Mouse (Mus musculus) layer of hippocampus, adult 18-20 months (tissue): ENCODE results near the gene Usp6nl. TPM values are rescaled to one million over a fixed set of nuclear protein-coding genes. Genes with fewer than 3 reads are reported as not detected.

Experiments
- DNase-seq, 2 experiments: peaks; one replicate each; pipeline ENCODE4 v3.0.0; 2022; ENCODE audit warnings: low spot score in 2 of 2
- total RNA-seq, 2 experiments: library from RNA; stranded (reverse); gene quantifications; 2 replicates each; pipeline ENCODE4 v1.2.3; 2021

Gene Usp6nl
- total RNA-seq, 2 experiments from 2014 or later = 11.8 to 12.5 TPM

- no peak for DNase-seq
These were observed 44.5 kb downstream of the Usp6nl start for GRCm38 (mm10) chr2:6366973-6367372.

DNA sequence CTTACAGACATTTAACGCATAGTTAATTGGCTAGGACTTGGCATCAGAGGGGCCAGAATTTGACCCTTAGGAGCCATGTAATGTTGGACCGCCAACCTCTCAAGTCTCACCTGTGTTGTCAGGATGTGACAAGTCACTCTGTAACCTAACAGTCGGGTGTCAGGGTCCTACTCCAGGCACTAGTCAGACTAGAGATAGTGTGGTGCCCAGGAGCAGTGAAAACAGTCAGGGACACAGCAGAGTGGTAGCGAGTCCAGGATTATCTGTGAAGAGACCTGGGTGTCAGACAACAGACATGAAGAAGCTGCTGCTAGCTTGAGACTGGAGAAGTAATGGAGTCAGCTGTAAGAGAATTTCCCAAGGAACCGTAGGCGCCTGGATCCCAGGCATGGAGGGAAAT lies 45.0 kb downstream of the Usp6nl start:
- no peak for DNase-seq

DNA sequence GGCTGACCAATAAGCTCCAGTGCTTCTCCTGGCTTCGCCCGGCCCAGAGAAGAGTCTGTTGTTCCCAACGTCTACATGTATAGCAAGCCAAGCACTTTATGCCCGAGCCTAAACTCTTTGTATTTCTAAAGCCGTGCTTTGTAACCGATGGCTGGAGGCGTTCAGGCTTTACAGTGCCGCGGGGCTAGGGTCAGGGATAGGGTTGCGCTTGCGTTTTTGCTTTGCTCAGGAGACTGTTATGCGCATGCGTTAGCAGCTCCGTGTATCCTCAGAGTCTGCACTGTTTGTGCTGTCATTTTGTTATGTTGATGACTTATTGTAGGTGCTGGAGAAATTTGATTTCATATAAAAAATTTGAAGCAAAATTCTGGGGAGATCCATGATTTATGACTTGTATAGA lies 51.7 kb downstream of the Usp6nl start:
- DNase-seq = no peak

GRCm38 (mm10) chr2:6376071-6376470 lies 53.6 kb downstream of the Usp6nl start:
- DNase-seq = no peak

- no peak for DNase-seq
These were observed 54.5 kb downstream of the Usp6nl start for GRCm38 (mm10) chr2:6376941-6377340.

- no peak for DNase-seq
These were observed 56.2 kb downstream of the Usp6nl start for GRCm38 (mm10) chr2:6378590-6379205.

DNA sequence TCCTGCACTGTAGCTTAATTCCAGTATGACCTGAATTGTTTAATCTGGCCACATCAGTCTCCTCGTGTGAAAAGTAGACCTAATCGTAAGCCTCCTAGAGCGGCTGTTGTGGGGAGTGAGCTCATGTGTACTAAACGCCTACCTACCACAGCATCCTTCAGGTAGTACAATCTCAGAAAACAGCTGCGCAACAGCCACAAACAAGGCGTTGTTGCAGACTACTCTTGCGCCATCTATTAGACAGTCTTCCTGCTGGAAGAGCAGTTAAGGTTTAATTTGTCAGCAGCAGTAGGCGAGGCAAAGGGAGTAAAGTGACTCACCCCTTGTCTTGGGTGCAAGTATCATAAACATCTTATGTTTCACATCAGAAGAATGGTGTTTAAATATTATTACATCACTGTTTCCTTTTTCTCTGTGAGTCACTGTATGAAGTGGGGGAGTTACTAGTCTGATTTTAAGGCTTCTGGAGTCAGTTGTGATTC lies 57.3 kb downstream of the Usp6nl start:
- DNase-seq = no peak

- no peak for DNase-seq
These were observed 57.9 kb downstream of the Usp6nl start for GRCm38 (mm10) chr2:6380401-6380800.

GRCm38 (mm10) chr2:6384407-6385146 lies 62.1 kb downstream of the Usp6nl start:
- DNase-seq = no peak

DNA sequence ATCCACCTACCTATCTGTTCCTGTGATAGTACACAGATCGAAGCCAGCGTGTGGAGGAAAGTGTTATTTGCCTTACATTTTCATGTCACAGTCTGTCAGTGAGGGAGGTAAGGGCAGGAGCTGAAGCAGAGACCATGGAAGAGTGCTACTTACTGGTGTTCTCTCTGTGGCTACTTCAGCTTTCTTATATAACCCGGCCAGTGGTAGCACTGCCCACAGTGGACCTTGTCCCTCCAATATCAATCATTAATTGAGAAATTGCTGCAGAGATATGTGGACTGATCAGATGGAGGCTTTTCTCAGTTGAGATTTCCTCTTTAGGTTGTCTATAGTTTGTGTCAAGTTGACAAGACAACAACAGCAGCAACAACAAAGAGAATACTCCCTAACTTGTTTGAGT lies 66.7 kb downstream of the Usp6nl start:
- no peak for DNase-seq

- no peak for DNase-seq
These were observed 68.8 kb downstream of the Usp6nl start for GRCm38 (mm10) chr2:6391261-6391660.

DNA sequence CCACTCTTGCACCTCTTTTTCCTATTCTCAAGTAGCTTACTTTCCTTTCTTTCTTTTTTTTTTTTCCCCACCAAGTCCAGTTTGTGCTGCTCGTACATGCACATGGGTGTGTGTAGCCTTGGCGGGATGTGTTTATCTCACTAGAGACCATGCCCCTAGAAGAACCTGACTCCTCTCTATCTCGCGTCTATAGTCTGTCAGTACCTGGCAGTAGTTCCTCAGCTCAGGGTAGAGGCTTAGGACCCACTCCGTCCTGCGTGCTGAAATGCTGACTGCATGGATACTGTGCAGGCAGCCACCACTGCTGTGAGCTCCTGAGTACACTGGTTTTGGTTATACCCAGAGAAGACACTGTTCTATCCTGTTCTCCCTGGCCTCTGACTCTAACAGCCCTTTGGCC lies 69.5 kb downstream of the Usp6nl start:
- DNase-seq = no peak

DNA sequence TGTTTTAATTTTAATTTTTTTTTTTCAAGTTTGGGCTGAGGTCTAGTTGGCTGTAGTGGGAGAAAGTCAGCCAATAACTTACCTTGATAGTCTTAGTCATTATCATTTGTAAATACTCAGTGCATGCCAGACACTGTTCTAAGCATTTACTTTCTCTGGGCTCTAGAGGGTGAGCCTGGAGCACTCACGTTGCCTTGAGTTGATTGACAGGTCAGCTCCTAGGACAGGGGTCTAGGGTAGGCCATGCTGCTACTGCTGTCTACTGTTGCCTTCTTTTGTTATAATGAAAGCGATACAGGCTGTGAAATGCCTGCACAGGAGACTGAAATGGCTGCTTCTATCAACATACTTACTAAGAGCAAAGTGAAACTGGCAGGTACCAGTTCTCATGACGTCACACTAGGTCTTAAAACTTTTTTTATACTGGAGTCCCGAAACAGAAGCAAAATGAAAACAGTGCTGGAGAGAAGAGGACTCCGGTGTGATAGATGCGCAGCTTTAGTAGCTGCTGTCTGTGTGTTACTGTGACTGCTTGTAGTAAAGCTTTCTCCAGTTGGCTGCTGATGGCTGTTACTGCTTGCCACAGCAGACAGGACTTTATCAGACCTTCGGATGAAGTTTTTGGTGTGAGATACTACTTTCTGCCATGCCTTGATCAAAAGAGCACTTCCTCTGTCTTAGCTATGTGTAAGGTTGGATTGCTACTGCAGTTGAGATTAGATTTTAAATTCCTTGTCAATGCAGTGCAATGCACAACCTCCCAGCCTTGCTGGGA lies 73.6 kb downstream of the Usp6nl start:
- no peak for DNase-seq

DNA sequence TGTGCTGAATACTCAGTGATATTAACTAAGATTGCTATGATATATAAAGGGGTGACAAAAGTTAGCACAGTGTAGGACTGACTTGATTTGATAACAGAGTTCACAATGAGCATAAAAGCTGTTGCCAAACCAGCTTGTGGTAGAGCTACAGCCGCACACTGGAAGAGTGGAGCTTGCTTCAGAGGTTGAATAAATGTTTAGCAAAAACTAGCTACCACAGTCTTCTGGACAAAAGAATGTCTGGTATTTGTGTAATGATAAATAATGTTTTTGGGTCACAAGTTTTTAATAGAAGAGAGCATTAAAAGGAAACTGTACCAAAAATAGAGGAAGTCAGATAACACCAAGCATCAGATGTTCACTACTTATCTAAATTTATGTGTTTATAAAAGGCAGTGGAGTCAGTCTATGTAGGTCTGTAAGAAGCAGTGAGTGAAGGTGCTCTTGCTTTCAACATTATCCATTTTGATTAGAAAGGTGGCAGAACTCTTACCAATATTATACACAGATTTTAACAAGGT lies 74.2 kb downstream of the Usp6nl start:
- no peak for DNase-seq

DNA sequence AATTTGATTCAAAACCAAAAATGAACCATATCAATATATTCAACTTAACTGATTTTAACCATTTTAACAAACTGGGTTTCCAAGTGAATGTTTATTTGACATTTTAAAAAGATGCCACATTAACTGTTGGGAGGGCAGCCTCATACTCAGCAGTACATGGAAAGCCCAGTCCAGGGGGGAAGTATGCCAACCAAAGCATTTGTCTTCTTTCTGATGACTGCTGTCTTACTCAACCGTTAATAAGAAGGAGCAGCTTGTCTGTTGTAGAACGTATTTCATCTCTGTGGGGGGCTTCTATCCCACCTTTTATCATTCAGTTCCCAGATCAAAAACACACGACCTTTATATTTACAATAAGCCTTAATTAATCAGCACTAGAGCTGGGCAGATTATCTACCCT lies 74.7 kb downstream of the Usp6nl start:
- DNase-seq = no peak

DNA sequence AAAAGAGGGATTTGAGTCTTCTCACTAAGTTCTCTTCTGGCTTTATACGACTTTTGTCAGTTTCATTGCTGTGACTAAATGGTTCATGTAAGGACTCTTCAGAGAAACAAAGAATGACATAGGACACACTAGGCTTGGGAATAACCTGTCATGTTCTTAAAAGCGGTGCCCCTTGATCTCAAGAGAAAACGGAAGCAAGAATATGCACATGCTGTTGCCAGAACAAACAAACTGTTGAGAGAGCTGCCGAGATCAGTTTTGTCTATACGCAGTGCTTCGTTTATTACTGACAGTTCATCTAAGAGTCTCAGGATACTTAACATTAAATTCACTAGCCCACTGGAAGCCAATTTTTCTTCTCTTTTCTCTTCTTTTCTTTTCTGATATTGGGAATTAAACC lies 76.4 kb downstream of the Usp6nl start:
- no peak for DNase-seq

DNA sequence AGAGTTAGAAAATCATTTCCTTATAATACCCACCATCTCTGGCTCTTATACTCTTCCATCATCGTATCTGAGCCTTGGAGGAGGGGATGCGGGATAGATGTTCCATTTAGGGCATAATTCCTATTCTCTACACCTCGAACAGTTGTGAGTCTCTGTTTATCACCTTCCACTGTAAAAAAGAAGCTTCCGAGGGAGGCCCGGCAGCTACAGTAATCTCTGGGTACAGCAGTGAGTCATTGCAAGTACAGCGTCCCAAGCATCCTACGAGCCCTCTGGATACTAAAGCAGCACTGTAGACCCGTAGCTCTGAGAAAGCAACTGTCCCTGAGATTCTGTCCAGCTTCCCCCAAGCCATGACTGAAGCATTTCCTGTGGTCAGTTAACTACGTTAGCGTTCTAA lies 78.6 kb downstream of the Usp6nl start:
- no peak for DNase-seq

DNA sequence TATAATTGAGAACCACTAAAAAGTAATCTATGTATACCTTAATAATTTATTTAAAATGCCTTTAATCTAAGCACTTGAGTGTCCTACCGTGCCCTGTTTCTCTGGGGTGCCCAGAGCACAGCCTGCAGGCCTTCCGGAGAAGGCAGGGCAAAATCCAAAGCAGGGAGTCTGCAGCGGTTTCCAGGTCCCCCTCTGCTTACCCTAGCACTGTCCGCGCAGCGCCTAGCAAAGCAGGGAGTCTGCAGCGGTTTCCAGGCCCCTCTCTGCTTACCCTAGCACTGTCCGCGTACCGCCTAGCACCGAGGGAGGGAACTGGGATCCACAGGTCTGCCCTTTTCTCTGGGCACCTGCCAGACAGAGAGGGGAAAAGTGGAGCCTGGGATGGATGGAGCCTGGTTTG lies 80.9 kb downstream of the Usp6nl start:
- DNase-seq = no peak

GRCm38 (mm10) chr2:6403991-6404390 lies 81.5 kb downstream of the Usp6nl start:
- DNase-seq = no peak

- no peak for DNase-seq
These were observed 82.2 kb downstream of the Usp6nl start for GRCm38 (mm10) chr2:6404627-6405026.

DNA sequence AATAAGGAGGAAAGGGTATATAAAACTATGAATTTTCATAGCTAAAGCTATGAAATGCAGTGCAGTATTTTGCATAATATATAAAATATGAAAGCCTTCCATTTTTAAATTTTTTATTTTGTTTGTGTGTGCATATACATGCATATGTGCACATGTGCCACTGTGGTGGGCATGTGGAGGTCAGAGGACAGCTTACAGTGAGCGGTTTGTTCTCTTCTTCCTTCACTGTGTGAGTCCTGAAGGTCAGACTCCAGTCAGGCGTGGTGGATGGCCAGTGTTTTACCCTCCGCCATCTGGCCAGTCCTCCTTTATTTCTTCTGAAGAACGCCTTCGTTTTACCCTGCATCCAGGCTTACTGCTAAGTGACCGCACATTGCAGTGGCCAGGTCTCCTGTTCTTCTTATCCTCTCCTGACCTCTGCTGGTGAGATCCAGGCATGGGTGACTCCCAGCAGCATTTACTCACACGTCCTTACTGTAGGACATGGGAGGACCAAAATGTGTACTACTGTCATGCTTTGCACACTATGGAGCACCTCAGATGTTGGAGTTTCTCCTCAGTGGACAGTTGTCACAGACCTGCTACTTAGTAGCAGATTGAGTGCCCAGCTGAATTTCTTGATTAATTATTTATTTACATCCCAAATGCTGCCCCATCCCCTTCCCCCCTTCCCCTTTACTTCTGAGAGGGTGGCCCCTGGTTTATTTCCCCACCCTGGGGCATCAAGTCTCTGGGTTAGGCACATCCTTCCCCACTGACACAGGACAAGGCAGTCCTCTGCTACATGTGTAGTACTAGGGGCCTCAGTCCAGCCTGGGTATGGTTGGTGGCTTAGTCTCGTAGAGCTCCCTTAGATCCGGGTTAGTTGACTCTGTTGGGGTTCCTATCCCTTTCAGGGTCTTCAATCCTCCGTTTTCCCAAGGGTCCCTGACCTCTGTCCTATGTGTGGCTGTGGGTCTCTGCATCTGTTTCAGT lies 82.9 kb downstream of the Usp6nl start:
- DNase-seq = peak; percentile 63 to 90
